Mouse (Mus musculus): ENCODE measurements around the gene 4921517D22Rik.

- TF ChIP-seq EP300 (IDR thresholded peaks at IDR 0.05; ENCODE audit: low read depth) (no peak), CTCF (IDR thresholded peaks at IDR 0.05; ENCODE audit: low read depth) (no peak)
Observed at GRCm38 (mm10) chr13:59646674-59647244, 47.1 kb downstream of the 4921517D22Rik start.

All from liver, embryonic 14.5 days (tissue).